Mouse (Mus musculus): Measurements from ENCODE around the gene Smpdl3b.
A peak's percentile ranks its signal among the peaks of the same experiment; 100 is the strongest.

The Smpdl3b gene

GRCm38 (mm10) chr4:132733071-132733770 is 23.8 kb downstream of the Smpdl3b start:
- no peak for DNase-seq

DNA sequence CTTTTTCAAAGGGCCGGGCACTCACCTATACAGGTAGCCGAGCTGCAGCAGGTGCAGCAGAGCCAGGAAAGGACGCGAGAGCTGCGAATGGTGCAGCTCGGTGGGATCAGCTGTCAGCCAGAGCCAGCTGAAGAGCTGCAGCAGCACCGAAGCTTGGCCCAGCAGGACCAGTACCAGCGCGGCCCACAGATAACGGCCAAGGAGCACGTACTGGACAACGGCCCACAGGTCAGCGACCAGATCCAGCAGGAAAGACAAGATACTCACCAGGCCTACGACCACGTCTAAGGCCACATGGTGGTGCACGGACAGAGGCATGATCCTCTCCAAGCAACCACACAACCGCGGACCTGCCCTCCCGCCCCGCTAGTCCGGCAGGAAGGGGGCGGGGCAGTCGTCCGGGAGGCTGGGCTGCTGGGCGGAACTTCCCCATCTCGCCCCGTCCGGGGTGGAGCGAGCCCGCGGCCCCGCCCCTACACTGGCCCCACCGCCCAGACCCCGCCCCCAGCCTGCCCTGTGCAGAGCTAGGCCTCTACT is 24.8 kb downstream of the Smpdl3b start, which contains the start of gene Xkr8:
TSS of gene Xkr8 (minus strand) at position 399 of the 537 bp plus-strand sequence.
- DNase-seq = peak; percentile 88

DNA sequence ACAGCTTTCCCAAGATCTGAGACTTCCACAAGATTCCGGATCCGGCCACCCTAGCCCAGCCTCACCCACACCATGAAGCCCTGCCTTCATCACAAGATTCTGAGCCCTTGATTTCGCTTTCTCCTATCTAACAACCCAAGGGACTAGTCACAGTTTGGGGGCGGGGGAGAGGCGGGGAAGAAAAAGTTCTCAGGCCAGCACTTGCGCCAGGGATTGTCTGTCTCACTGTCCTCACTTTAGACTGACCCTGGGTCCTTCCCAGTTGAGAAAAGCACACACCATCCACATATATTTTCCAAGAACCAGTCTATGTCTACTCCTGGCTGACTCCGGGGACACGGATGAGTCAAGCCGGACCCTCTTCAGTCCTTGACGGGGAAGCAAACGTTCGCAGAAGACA is 25.4 kb downstream of the Smpdl3b start:
- no peak for DNase-seq

DNA sequence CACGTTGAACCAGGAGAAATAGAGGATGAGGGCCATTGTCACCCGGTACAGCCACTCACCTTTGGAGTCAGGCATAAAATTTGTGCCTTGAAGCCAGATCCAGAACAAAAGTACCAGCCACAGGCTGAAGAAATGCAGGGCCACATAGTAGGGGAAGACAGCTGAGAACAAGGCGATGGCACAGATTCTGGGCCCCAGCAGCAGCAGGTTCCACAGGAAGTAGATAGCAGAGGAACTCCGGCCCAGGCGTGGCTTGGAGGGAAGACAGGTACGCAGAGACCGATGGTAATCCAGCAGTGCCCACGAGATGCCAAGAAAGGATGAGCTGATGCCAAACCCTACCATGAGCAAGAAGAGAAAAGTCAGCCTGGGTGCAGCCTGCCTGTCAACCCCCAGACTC is 28.8 kb downstream of the Smpdl3b start:
- no peak for DNase-seq

- DNase-seq = no peak
Observed at GRCm38 (mm10) chr4:132718251-132718650, 38.8 kb downstream of the Smpdl3b start.

DNA sequence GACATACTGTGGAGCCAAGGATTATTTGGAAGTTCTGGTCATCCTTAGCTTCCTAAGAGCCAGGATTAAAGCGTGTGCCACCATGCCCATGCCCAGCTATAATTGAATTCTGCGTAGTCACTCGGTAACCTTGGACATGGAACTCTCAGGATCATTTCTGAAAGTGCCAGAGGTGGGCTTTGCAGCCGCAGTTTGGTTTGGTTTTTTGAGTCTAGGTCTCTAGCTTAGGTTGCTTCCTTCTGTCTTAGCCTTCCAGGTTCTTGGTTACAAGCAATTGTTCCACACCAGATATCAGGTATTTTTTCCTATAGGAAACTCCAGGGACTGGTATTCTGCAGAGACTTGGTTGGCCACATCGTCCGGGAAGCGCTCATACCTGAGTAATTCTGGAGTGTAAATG is 43.9 kb downstream of the Smpdl3b start:
- DNase-seq = no peak

DNA sequence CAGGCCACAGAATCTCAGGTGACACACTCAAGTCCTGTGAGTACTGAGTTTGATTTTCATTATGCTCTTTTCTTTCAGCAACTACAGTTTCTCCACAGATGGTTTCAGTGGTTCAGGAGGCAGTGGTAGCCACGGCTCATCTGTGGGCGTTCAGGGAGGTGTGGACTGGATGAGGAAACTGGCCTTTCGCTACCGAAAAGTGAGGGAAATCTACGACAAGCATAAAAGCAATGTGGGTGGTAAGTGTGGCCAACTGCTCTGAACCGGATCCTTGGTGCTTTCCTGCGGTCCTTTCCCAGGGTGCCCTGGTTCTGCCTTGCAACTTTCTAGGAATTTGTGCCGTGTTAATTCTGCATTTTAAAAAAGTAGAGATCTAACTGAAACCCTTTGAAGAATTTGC is 50.2 kb downstream of the Smpdl3b start:
- DNase-seq = no peak

GRCm38 (mm10) chr4:132702076-132702475 is 55.0 kb downstream of the Smpdl3b start:
- DNase-seq = no peak

GRCm38 (mm10) chr4:132693366-132693765 is 63.7 kb downstream of the Smpdl3b start:
- DNase-seq = no peak

- no peak for DNase-seq
Observed at GRCm38 (mm10) chr4:132689634-132690033, 67.4 kb downstream of the Smpdl3b start.
